Mouse (Mus musculus) liver, embryonic 11.5 days (tissue): ENCODE measurements around the gene Raver1. TPM values are rescaled to one million over a fixed set of nuclear protein-coding genes. Genes with fewer than 3 reads are reported as not detected.

Experiments
- ATAC-seq: fragments of 200-750 bp; cut with Nextera tagmentation; replicated peaks from 2 replicates; pipeline ENCODE4 v1.8.0; 2017; ENCODE audit warnings: moderate number of reproducible peaks, mild to moderate bottlenecking, moderate TSS enrichment, moderate library complexity; ENCODE audit not compliant: low FRiP score
- DNase-seq: peaks from one replicate; pipeline ENCODE4 v3.0.0-alpha.2; 2017; ENCODE audit warnings: low spot score
- H3K27ac ChIP-seq: fragments of 300-500 bp; sonication (generic); 2 replicates; pipeline ENCODE4 v1.5.1; 2014; ENCODE audit warnings: mild to moderate bottlenecking, low read depth, low read length, control low read depth
- H3K27me3 ChIP-seq: fragments of 300-500 bp; sonication (generic); replicated peaks from 2 replicates; pipeline ENCODE4 v1.6.1; 2014; ENCODE audit warnings: low read length, mixed read lengths; ENCODE audit not compliant: control insufficient read depth, insufficient read depth
- H3K36me3 ChIP-seq: fragments of 300-500 bp; sonication (generic); 2 replicates; pipeline ENCODE4 v1.6.1; 2014; ENCODE audit warnings: mild to moderate bottlenecking, low read length, moderate library complexity, mixed read lengths; ENCODE audit not compliant: control insufficient read depth, insufficient read depth
- H3K4me1 ChIP-seq: fragments of 300-500 bp; sonication (generic); replicated peaks from 2 replicates; pipeline ENCODE4 v1.6.1; 2014; ENCODE audit warnings: low read length, mixed read lengths; ENCODE audit not compliant: control insufficient read depth, insufficient read depth
- H3K4me2 ChIP-seq: fragments of 300-500 bp; sonication (generic); 2 replicates; pipeline ENCODE4 v1.6.1; 2014; ENCODE audit warnings: mild to moderate bottlenecking, control low read depth, moderate library complexity
- H3K4me3 ChIP-seq: fragments of 300-500 bp; sonication (generic); 2 replicates; pipeline ENCODE4 v1.5.1; 2014; ENCODE audit warnings: low read depth, low read length, control low read depth
- H3K9ac ChIP-seq: fragments of 300-500 bp; sonication (generic); 2 replicates; pipeline ENCODE4 v1.6.1; 2014; ENCODE audit warnings: low read depth, low read length, control low read depth
- H3K9me3 ChIP-seq: fragments of 300-500 bp; sonication (generic); 2 replicates; pipeline ENCODE4 v1.6.1; 2016; ENCODE audit warnings: low read length, inconsistent platforms, mixed read lengths; ENCODE audit not compliant: control insufficient read depth
- WGBS: fragments of 180-500 bp; shearing (Covaris S2); extraction: QIAGEN DNeasy Blood & Tissue Kit; methylation state at CpG from one replicate; pipeline ENCODE4 v1.1.7; 2014; 5-methylcytosine and 5-hydroxymethylcytosine counted together
- polyA plus RNA-seq: library from polyadenylated mRNA; unstranded; fragments of >200 nt; fragmentation: Nextera tagmentation; extraction: Ambion mirVana; gene quantifications from 2 replicates; pipeline ENCODE4 v1.2.1, GENCODE M21; 2014

Raver1 gene
- polyA plus RNA-seq, result 89.8 and 94.0 TPM in 2 replicates

DNA sequence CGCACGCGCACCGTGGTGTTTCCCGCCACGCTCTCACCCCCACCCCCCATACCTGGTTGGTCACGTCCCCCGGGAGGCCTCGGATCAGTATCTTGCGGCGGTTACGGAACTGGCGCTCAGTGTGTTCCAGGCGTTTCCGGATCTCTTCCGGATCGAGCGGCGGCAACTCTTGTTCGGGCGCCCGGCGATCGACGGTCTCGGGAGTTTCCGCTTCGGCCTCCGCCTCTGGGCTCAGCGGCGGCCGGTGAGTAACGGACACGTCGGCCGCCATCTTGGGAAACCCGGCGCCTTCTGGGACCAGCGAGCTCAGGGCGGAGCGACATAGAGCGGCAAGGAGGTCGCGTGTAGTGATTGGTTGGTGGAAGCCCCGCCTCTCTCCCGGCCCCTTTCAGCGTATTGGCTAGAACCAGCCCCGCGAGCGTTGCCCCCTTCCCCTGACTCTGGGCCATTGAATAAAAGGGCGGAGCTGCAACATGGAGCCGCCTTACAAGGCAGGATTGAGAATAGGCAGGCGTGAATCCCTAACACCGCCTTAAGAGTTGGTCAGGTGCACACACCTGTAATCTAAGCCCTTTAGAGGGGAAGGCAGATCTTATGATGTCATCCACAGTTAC, at the start of gene Raver1, which contains the start of gene Gm38431:
Gene Raver1 (minus strand): TSS at position 302 of the 614 bp plus-strand sequence.
Gene Gm38431 (minus strand): TSS at position 291 of the 614 bp plus-strand sequence.
- Histone ChIP-seq H3K9ac (peak within 1 kb of the TSS; percentile 65), H3K27ac (peak within 1 kb of the TSS; percentile 65), H3K4me1 (peaks cover 18% of the 10 kb centered on the region), H3K4me2 (peak within 1 kb of the TSS; percentile 95), H3K9me3 (no peaks in the 10 kb centered on the region), H3K4me3 (peak within 1 kb of the TSS; percentile 73), H3K27me3 (no peaks in the 10 kb centered on the region), H3K36me3 (peaks cover 22% of the 10 kb centered on the region)
- under 1% methylated on average over 54 of the region's 54 CpGs for WGBS
- peak; percentile 99 for ATAC-seq
- DNase-seq, result peak; percentile 96

DNA sequence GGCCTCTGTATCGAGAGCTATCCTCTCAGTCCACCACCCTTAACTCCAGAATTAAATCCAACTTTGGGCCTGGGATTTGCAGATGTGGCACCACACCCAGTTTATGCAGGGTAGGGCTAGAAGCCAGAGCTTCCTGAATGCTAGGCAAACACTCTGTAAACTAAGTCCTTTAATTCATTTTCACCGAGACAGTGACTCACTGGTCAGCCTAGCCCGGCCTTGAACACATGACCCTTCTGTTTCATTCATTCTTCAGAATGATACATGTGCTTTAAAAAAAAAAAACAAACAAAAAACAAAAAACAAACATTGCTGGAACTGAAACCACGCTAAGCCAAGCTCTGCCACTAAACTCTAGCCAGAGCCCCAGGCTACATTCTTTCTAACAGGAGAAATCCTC, 46.6 kb upstream of the Raver1 start:
- no peak for DNase-seq
- no peak for ATAC-seq
- no peak overlapping the region for H3K9ac ChIP-seq
- peaks cover 5% of the 10 kb centered on the region; the same call in 1 of the 2 replicates for H3K4me1 ChIP-seq
- no peak overlapping the region for H3K4me3 ChIP-seq
- WGBS, result 69% methylated on average over 4 of the region's 4 CpGs
- no peaks in the 10 kb centered on the region for H3K27me3 ChIP-seq
- H3K4me2 ChIP-seq, result no peak overlapping the region
- H3K27ac ChIP-seq, result no peak overlapping the region
- H3K9me3 ChIP-seq, result no peaks in the 10 kb centered on the region
- peaks cover 41% of the 10 kb centered on the region for H3K36me3 ChIP-seq

DNA sequence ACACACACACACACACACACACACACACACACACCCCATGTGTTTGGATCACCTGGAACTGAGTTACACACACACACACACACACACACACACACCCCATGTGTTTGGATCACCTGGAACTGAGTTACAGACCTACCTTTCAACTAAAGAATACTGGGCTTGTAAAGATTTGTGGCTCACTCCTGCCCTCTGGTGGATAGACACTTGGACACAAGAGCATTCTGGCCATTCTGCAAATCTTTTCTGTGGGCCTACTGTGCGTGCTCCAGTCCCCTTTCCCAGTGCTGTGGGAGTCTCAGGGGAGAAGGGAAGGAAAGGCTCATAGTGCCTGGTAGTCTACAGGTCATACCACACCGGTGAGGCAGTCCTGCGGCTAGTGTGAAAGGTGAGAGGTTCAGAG, 45.4 kb upstream of the Raver1 start:
- Histone ChIP-seq H3K9ac (no peak overlapping the region), H3K27ac (no peak overlapping the region), H3K9me3 (no peaks in the 10 kb centered on the region), H3K4me2 (no peak overlapping the region), H3K4me3 (no peak overlapping the region), H3K36me3 (peaks cover 29% of the 10 kb centered on the region), H3K27me3 (no peaks in the 10 kb centered on the region), H3K4me1 (peaks cover 5% of the 10 kb centered on the region; the same call in 1 of the 2 replicates)
- DNase-seq (no peak), ATAC-seq (peak; percentile 29; the same call in 1 of the 2 replicates)
- 48% methylated on average over 3 of the region's 3 CpGs for WGBS

DNA sequence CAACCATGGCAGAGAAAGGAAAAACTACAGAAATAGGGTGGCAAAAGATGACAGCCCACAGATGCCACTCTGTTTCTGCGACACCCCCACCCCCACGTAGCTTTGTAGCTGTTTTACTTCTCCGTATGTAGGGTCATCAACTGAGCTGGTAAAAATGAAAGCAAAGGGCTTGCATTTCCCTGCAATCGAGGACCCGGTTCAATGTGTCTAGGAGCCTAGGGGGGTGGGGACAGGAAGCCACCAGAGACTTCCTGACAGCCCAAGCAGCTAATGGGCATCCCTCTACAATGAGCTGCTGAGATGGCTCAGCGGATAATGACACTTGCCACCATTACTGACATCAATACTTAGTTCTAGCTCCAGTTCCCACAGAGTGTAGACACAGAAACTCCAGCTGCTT, 44.6 kb upstream of the Raver1 start:
- Histone ChIP-seq H3K27ac (no peak overlapping the region), H3K36me3 (peaks cover 22% of the 10 kb centered on the region), H3K4me2 (no peak overlapping the region), H3K27me3 (no peaks in the 10 kb centered on the region), H3K9ac (no peak overlapping the region; the same call in 1 of the 2 replicates), H3K9me3 (no peaks in the 10 kb centered on the region), H3K4me1 (peaks cover 5% of the 10 kb centered on the region; the same call in 1 of the 2 replicates), H3K4me3 (no peak overlapping the region)
- ATAC-seq (no peak), DNase-seq (no peak)
- 58% methylated on average over 6 of the region's 6 CpGs for WGBS

DNA sequence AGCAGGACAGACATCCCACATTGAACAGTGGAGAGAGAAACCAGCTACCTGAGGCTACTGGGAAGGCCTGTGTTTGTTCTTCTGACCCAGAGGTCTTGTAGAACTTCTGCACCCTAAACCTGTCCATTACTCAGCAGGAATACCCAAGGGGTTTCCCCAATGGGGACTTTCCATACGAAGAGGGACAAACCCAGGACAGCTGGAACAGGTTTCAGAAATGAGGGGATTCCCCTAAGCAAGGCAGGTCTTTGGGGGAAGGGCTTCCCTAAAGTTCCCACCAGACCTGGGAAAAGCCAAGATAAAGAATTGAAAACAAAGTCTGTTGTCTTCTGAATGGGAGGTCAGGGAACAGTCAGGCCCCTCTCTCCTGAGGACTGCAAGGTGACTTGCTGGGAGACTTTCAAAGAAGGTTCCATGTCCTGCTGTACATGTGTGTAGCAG, 44.2 kb upstream of the Raver1 start:
- 46% methylated on average over 1 of the region's 1 CpGs for WGBS
- ATAC-seq (no peak), DNase-seq (no peak)
- Histone ChIP-seq H3K36me3 (peaks cover 18% of the 10 kb centered on the region), H3K27me3 (no peaks in the 10 kb centered on the region), H3K4me1 (peaks cover 5% of the 10 kb centered on the region; the same call in 1 of the 2 replicates), H3K4me3 (no peak overlapping the region), H3K27ac (no peak overlapping the region), H3K4me2 (no peak overlapping the region), H3K9ac (no peak overlapping the region; the same call in 1 of the 2 replicates), H3K9me3 (no peaks in the 10 kb centered on the region)

DNA sequence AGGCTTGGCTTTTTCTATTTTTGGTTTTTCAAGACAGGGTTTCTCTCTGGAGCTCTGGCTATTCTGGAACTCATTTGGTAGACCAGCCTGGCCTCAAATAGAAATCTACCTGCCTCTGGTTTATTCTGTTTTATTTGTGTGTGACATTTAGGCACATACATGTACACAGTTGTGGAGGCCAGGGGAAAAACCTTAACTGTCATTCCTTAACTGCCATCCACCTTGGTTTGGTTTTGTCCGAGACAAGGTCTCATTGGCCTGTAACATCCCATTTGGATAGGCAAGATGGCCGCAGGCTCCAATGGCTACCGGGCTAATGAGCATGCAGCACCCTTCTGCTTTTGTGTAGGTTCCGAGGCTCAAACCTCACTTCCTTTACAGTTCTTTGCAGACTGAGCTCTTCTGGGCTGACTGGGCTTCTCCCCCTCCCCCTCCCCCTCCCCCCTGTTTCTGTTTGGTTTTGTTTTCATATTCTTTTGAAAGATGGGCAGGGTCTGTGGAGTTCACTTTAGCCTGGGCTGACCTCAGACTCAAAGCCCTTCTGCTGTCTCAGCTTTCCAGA, 43.6 kb upstream of the Raver1 start:
- Histone ChIP-seq H3K4me1 (peaks cover 7% of the 10 kb centered on the region), H3K9ac (no peak overlapping the region), H3K4me3 (no peak overlapping the region), H3K4me2 (no peak overlapping the region), H3K27ac (no peak overlapping the region; the same call in 1 of the 2 replicates), H3K27me3 (no peaks in the 10 kb centered on the region), H3K36me3 (peaks cover 13% of the 10 kb centered on the region), H3K9me3 (no peaks in the 10 kb centered on the region)
- no peak for DNase-seq
- 74% methylated on average over 4 of the region's 4 CpGs for WGBS
- ATAC-seq, result no peak

DNA sequence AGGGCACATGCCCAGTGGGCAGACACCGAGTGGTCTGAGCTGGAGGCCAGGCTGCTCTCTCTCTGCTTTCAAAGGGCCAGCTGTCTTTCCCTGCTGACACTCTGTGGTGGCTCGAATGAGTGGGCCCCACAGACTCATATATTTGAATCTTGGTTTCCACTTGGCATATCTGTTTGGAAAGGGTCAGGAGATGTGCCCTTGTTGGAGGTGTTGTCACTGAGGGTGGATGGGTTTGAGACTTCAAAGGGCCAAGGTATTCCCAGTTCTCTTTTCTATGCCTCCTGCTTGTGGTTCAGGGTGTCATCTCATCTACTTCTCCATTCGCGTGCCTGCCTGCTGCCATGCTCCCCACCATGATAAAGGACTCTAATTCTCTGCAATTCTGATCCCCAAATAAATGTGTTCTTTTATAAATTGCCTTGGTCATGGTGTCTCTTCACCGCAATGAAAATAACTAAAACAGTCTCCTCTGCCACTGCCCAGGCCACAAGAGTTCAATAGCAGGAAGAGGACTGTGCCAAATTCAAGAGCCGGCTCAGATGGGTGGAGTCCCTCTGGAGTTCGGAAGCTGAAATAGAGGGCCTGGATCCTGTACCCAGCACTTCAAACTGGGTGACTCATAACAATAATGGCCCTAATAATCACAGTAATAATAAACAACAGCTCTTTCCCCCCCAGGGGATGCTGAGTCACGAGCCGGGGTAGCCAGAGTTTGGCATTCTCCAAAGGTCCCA, 43.0 kb upstream of the Raver1 start:
- Histone ChIP-seq H3K4me1 (peaks cover 9% of the 10 kb centered on the region), H3K36me3 (peaks cover 7% of the 10 kb centered on the region), H3K27me3 (no peaks in the 10 kb centered on the region), H3K9ac (no peak overlapping the region), H3K9me3 (no peaks in the 10 kb centered on the region), H3K27ac (peak overlapping the region; percentile 5; the same call in 1 of the 2 replicates), H3K4me2 (no peak overlapping the region), H3K4me3 (no peak overlapping the region)
- WGBS, result 64% methylated on average over 9 of the region's 9 CpGs
- DNase-seq (no peak), ATAC-seq (no peak)

DNA sequence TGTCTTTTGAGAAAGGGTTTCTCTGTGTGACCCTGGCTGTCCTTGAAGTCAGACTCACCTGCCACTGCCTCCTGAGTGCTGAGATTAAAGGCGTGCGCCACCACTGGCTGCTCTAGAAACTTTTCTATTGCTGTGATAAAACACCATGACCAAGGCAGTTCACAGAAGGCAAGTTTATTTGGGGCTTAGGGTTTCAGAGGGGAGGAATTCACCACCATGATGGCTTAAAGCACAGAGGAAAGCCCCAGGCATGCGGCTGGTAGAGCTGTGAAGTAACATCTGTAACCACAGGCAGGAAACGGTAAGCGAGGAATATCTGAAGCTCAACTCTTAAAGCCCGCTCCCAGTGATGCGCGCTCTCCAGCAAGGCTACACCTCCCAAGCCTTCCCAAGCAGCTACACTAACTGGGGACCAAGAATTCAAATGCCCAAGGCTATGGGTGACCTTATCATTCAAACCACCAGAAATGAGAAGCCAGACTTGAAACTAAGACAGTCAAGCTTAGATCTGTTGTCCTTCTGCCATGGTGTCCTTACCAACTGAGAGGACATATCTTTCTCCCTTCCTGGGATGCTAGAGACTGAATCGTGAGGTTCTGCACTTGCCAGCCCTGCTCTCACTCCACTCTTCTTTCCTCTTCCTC, 41.4 kb upstream of the Raver1 start:
- WGBS, result 52% methylated on average over 9 of the region's 9 CpGs
- H3K4me3 ChIP-seq, result no peak overlapping the region
- no peak for ATAC-seq
- no peaks in the 10 kb centered on the region for H3K27me3 ChIP-seq
- no peak for DNase-seq
- no peaks in the 10 kb centered on the region for H3K9me3 ChIP-seq
- 0 out of 2 replicates have a peak, but pooled peaks cover 2% of the 10 kb centered on the region for H3K36me3 ChIP-seq
- H3K9ac ChIP-seq, result no peak overlapping the region
- peaks cover 9% of the 10 kb centered on the region for H3K4me1 ChIP-seq
- no peak overlapping the region for H3K27ac ChIP-seq
- H3K4me2 ChIP-seq, result no peak overlapping the region
